Mouse (Mus musculus) embryonic facial prominence, embryonic 13.5 days (tissue): ENCODE measurements around the gene Gm45711. TPM values are rescaled to one million over a fixed set of nuclear protein-coding genes. Genes with fewer than 3 reads are reported as not detected.
"Not testable (repeated sequence)": the region's sequence is repeated elsewhere in the genome, so short reads cannot be mapped to it uniquely, and the experiment has no call there.

Experiments
- ATAC-seq: fragments of 200-750 bp; cut with Nextera tagmentation; 2 replicates; pipeline ENCODE4 v1.8.0; 2017; ENCODE audit warnings: low read depth; ENCODE audit not compliant: insufficient number of reproducible peaks, insufficient read depth, low FRiP score, low TSS enrichment
- H3K27ac ChIP-seq: fragments of 300-500 bp; sonication (generic); 2 replicates; pipeline ENCODE4 v1.5.1; 2015; ENCODE audit warnings: moderate library complexity, mild to moderate bottlenecking, inconsistent platforms
- H3K27me3 ChIP-seq: fragments of 300-500 bp; sonication (generic); 2 replicates; pipeline ENCODE4 v1.6.1; 2015; ENCODE audit warnings: mild to moderate bottlenecking, inconsistent platforms
- H3K36me3 ChIP-seq: fragments of 300-500 bp; sonication (generic); 2 replicates; pipeline ENCODE4 v1.6.1; 2015; ENCODE audit warnings: mild to moderate bottlenecking, inconsistent platforms
- H3K4me1 ChIP-seq: fragments of 300-500 bp; sonication (generic); 2 replicates; pipeline ENCODE4 v1.6.1; 2015; ENCODE audit warnings: inconsistent platforms
- H3K4me2 ChIP-seq: fragments of 300-500 bp; sonication (generic); 2 replicates; pipeline ENCODE4 v1.6.1; 2015; ENCODE audit warnings: moderate library complexity, mild to moderate bottlenecking, inconsistent platforms
- H3K4me3 ChIP-seq: fragments of 300-500 bp; sonication (generic); 2 replicates; pipeline ENCODE4 v1.5.1; 2015; ENCODE audit warnings: mild to moderate bottlenecking, inconsistent platforms
- H3K9ac ChIP-seq: fragments of 300-500 bp; sonication (generic); 2 replicates; pipeline ENCODE4 v1.6.1; 2015; ENCODE audit warnings: mild to moderate bottlenecking, inconsistent platforms
- H3K9me3 ChIP-seq: fragments of 300-500 bp; sonication (generic); 2 replicates; pipeline ENCODE4 v1.6.1; 2016; ENCODE audit warnings: inconsistent platforms
- WGBS: fragments of 180-500 bp; shearing (Covaris S2); methylation state at CpG from one replicate; pipeline ENCODE4 v1.1.7; 2015; ENCODE audit warnings: mixed read lengths; 5-methylcytosine and 5-hydroxymethylcytosine counted together
- polyA plus RNA-seq: library from polyadenylated mRNA; unstranded; fragments of >200 nt; fragmentation: Nextera tagmentation; extraction: Ambion mirVana; gene quantifications from 2 replicates; pipeline ENCODE4 v1.2.1, GENCODE M21; 2015

Gm45711 gene
- polyA plus RNA-seq = not detected in 2 replicates

DNA sequence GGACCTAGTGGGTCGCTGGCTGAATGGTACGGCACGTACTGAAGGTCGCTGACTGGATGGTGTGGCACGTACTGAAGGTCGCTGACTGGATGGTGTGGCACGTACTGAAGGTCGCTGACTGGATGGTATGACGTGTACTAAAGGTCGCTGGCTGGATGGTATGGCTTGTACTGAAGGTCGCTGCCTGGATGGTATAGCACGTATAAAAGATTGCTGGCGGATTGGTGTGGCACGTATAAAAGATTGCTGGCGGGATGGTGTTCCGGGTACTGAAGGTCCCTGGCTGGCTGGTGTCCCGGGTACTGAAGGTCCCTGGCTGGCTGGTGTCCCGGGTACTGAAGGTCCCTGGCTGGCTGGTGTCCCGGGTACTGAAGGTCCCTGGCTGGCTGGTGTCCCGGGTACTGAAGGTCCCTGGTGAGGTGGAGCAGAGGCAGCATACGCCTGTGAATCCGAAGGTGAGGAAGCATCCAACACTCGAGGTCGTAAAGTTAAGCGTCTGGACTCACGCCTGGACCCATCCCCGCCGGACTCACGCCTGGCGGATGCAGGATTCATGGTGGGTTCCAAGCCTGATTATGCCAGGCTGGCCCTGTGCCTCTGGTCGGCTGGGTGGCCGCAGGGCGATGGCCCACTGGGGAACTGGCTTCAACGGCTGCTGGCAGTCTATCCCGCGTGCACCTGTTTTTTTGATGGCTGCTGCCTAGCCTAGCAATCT lies at the start of gene Gm45711, which contains the start of gene Cmtm1:
TSS of gene Gm45711 (minus strand) at position 641 of the 715 bp plus-strand sequence.
TSS of gene Cmtm1 (minus strand) at position 705 of the 715 bp plus-strand sequence.
- ATAC-seq = 0 out of 2 replicates have a peak, but pooled peaks have one; percentile 26
- not testable (repeated sequence) for H3K9me3 ChIP-seq, H3K4me3 ChIP-seq, H3K9ac ChIP-seq, H3K27ac ChIP-seq, H3K4me1 ChIP-seq, H3K4me2 ChIP-seq, H3K36me3 ChIP-seq, H3K27me3 ChIP-seq
- 90% methylated on average over 36 of the region's 36 CpGs for WGBS

DNA sequence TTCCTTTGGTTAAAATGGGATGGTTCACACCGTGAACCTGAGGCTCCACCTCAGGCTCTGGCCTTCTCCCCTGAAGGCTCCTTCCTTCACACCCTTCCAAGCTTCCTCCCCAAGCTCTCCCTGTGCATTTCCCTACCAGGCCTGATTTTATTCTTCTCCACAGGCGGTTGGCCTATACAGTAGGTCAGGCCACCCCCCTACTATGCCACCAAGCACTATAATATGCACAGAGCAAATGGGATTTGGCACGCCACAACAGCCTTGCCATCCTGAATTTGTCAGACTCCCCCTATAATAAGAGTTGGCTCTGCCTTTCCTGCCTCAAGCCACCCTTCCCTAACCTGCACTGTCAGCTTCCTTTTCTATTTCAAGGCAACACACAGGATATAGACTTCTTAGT lies 48.8 kb upstream of the Gm45711 start:
- no peak for ATAC-seq
- Histone ChIP-seq H3K9ac (no peak overlapping the region), H3K27ac (no peak overlapping the region), H3K27me3 (no peaks in the 10 kb centered on the region), H3K4me1 (peaks cover 9% of the 10 kb centered on the region; the same call in 1 of the 2 replicates), H3K9me3 (no peaks in the 10 kb centered on the region), H3K36me3 (peaks cover 30% of the 10 kb centered on the region), H3K4me3 (no peak overlapping the region), H3K4me2 (no peak overlapping the region)
- WGBS = 86% methylated on average over 3 of the region's 3 CpGs

DNA sequence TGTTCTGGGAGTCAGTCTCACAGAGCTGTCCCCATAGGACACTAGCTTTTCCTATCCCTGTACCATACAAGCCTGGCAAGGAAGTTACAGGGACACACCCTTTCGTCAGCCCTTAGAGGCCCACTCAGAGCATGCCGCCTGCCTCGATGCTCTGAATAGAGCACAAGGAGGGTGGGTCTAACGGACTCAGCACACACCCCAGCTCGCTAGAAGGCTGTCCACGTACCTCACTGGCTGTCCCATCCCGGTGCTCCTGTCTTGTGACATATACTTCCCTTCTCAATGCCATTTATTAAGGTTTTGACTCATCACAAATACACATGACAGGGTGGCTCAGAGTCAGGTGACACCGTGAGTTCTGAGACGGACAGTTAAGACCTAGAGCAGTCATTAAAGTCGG lies 44.6 kb upstream of the Gm45711 start:
- Histone ChIP-seq H3K4me2 (no peak overlapping the region), H3K27ac (no peak overlapping the region), H3K4me3 (no peak overlapping the region), H3K36me3 (peaks cover 41% of the 10 kb centered on the region), H3K9ac (no peak overlapping the region), H3K9me3 (no peaks in the 10 kb centered on the region), H3K27me3 (no peaks in the 10 kb centered on the region), H3K4me1 (peaks cover 2% of the 10 kb centered on the region; the same call in 1 of the 2 replicates)
- 92% methylated on average over 10 of the region's 10 CpGs for WGBS
- ATAC-seq = no peak; the same call in 1 of the 2 replicates

DNA sequence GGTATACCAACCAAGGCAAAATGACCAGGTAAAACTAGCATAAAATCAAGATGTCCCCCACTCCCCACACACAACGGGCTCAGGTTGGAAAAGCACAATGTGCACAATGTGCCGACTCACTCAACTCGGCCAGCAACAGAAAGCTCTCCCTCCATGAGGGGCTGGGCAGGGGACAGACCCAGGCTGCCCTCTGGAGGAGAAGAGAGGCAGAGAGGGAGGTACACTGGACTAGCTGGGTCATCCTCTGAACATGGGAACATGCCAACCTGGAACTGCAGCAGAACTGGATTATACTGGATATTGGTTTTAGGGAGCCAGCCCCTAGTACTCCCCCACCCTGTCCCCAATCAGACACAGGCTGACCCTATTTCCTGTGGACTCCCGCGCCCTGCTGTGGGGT lies 43.3 kb upstream of the Gm45711 start:
- H3K4me2 ChIP-seq = no peak overlapping the region
- 55% methylated on average over 5 of the region's 5 CpGs for WGBS
- no peaks in the 10 kb centered on the region for H3K4me1 ChIP-seq
- peaks cover 41% of the 10 kb centered on the region for H3K36me3 ChIP-seq
- no peak overlapping the region for H3K9ac ChIP-seq
- ATAC-seq = no peak
- no peak overlapping the region for H3K27ac ChIP-seq
- H3K4me3 ChIP-seq = no peak overlapping the region
- no peaks in the 10 kb centered on the region for H3K27me3 ChIP-seq
- H3K9me3 ChIP-seq = no peaks in the 10 kb centered on the region

DNA sequence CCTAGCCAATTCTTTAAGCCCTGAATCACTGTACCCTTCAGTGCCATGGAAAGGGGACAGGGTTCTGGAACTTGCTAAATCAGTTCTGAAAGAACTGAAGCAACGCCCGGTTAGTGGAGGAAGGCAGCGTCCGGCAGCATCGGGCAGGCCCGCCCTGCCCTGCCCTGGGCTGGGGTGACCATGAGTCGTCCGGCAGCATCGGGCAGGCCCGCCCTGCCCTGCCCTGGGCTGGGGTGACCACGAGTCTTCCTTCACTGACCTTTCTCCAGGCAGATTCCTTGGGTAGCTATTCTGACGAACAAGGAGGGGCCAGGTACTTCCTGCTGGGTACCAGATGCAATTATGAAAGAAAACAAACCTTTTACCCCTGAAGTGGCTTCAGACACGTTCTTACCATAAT lies 40.2 kb upstream of the Gm45711 start:
- WGBS = 75% methylated on average over 13 of the region's 13 CpGs
- Histone ChIP-seq H3K27me3 (no peaks in the 10 kb centered on the region), H3K4me3 (no peak overlapping the region), H3K4me2 (no peak overlapping the region), H3K9ac (no peak overlapping the region), H3K9me3 (no peaks in the 10 kb centered on the region), H3K36me3 (peaks cover 53% of the 10 kb centered on the region), H3K4me1 (no peaks in the 10 kb centered on the region), H3K27ac (no peak overlapping the region)
- ATAC-seq = no peak

DNA sequence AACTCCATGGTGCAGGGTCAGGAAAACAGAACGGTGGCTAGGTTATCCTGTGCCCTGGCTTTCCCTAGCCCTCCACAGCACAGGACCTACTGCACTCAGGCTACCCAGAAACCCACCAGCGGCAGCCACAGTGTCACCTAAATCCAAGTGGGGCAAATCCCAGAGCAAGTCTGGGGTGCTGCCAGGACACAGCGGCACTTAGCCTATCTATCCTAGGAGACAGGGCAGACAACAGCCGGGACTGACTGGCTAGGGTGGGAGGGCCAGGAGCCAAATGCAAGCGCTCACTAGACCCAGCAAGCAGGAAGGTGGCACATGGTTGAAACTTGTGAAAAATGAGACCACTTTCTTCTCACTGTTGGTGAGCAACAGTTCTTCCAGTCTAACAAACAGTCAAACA lies 39.1 kb upstream of the Gm45711 start:
- Histone ChIP-seq H3K4me3 (no peak overlapping the region), H3K9ac (no peak overlapping the region), H3K4me1 (no peaks in the 10 kb centered on the region), H3K27me3 (no peaks in the 10 kb centered on the region), H3K27ac (no peak overlapping the region), H3K36me3 (peaks cover 51% of the 10 kb centered on the region), H3K4me2 (no peak overlapping the region), H3K9me3 (no peaks in the 10 kb centered on the region)
- ATAC-seq = no peak
- WGBS = 82% methylated on average over 5 of the region's 5 CpGs

DNA sequence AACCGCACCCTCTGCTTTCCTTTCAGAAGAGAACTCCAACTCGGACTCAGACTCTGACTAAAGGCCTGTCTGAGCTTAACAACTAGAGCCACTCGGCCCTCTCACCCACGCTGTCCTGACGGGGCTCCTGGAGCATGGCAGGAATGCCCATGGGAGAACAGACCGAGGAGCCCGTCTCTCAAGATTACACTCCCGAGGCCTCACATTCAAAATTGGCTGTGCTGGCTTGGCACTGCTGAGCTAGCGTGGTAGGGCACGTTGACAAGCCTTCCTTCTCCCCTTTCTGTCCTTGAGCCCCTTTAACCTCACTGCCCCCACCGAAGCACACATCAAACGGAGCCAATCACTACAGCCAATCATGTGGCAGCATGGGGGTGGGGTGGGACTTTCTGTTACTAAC lies 36.8 kb upstream of the Gm45711 start:
- no peak overlapping the region for H3K9ac ChIP-seq

DNA sequence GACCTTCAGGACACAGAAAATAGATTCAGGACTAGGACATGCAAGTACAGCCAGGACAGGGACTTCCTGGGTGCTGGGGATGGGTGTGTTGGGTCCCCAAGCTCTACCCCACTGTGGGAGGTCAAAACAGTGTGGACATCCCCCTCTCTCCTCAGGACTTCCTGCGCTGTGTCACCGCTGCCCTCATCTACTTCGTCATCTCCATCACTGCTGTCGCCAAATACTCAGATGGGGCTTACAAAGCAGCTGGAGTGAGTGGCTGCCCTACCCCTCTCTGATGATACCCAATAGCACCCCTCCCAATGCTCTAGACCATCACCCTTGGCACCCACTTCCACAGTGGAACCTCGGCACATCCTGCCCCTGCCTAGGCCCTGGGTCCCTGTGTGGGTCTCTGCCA lies 34.7 kb upstream of the Gm45711 start:
- H3K36me3 ChIP-seq = peaks cover 40% of the 10 kb centered on the region

More for the DNA sequence above, 36.8 kb upstream of the Gm45711 start:
- H3K4me2 ChIP-seq = no peak overlapping the region
- no peak overlapping the region for H3K27ac ChIP-seq
- H3K4me3 ChIP-seq = no peak overlapping the region
- ATAC-seq = no peak
- no peaks in the 10 kb centered on the region for H3K9me3 ChIP-seq
- H3K4me1 ChIP-seq = peaks cover 13% of the 10 kb centered on the region
- no peaks in the 10 kb centered on the region for H3K27me3 ChIP-seq
- WGBS = 63% methylated on average over 12 of the region's 12 CpGs
- H3K36me3 ChIP-seq = peaks cover 46% of the 10 kb centered on the region

DNA sequence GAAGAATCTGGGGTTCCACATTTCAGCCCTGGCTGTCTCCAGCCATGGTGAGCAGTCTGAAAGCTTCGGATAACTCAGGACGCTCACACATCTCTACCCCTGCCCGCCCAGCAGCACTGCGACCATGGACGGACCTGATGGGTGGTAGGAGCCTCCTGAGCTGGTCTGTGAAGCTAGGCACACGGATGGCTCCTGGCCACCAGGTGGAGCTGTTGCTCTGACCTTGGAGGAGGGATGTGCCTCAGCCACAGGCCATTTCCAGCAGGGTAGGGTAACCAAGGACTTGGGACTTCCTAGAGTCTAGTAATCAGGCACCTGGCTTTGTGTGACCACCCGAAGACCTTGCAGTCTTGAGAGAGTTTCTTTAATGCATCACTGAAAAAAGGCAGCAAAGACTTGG lies 34.1 kb upstream of the Gm45711 start:
- H3K4me3 ChIP-seq = no peak overlapping the region
- H3K36me3 ChIP-seq = peaks cover 40% of the 10 kb centered on the region
- no peak overlapping the region for H3K4me2 ChIP-seq
- H3K27ac ChIP-seq = no peak overlapping the region
- no peak overlapping the region for H3K9ac ChIP-seq
- peaks cover 21% of the 10 kb centered on the region for H3K4me1 ChIP-seq
- no peak for ATAC-seq
- no peaks in the 10 kb centered on the region for H3K9me3 ChIP-seq
- 10% methylated on average over 7 of the region's 7 CpGs for WGBS
- no peaks in the 10 kb centered on the region for H3K27me3 ChIP-seq

More for the DNA sequence above, 34.7 kb upstream of the Gm45711 start:
- H3K4me1 ChIP-seq = peaks cover 18% of the 10 kb centered on the region
- no peak overlapping the region for H3K27ac ChIP-seq
- no peak overlapping the region for H3K4me2 ChIP-seq
- H3K27me3 ChIP-seq = no peaks in the 10 kb centered on the region
- ATAC-seq = no peak
- no peak overlapping the region for H3K9ac ChIP-seq
- 89% methylated on average over 5 of the region's 5 CpGs for WGBS
- H3K4me3 ChIP-seq = no peak overlapping the region
- H3K9me3 ChIP-seq = no peaks in the 10 kb centered on the region

DNA sequence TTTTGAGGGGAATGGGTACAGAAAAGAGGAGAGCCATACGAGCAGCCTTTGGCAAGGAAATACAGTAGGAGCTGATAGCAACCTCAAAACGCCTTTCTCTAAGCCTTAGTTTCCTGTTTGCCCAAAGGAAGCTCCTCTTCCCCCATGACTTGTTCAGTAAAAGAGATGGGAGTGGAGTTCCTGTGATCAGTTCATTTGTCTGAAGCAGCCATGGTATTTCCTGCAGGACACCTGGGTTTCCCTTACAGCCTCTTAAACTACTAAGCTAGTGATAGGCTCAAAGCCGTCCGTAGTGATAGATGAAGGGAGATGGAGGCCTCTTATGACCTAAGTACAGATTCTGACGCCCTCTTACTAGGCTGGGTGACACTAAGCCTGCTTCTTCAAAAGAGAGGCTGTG lies 32.5 kb upstream of the Gm45711 start:
- no peak for ATAC-seq
- 78% methylated on average over 5 of the region's 5 CpGs for WGBS
- Histone ChIP-seq H3K9ac (peak overlapping the region; percentile 7; the same call in 1 of the 2 replicates), H3K4me2 (no peak overlapping the region), H3K27me3 (no peaks in the 10 kb centered on the region), H3K27ac (no peak overlapping the region), H3K9me3 (no peaks in the 10 kb centered on the region), H3K4me3 (no peak overlapping the region), H3K4me1 (peaks cover 21% of the 10 kb centered on the region), H3K36me3 (peaks cover 35% of the 10 kb centered on the region)

DNA sequence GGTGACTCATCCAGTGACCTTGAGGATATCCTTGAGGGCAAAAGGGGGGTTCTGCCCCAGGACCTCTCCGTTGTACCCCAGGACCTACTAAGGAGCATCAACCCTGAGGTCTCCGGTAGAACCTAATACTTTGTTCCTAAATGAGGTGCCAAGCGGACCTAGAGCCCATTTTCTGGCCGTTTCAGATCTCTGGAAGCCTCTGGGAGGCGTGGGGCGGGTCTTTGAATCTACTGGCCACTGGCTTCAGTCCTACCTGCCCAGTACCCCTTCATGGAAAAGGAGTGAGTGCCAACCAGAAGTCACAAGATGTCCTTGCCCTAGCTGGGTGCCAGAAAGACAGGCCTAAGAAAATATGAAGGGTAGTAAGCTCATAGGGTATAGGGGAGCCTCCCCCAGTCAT lies 31.8 kb upstream of the Gm45711 start:
- ATAC-seq = no peak
- 38% methylated on average over 6 of the region's 6 CpGs for WGBS
- peaks cover 21% of the 10 kb centered on the region for H3K4me1 ChIP-seq
- peak overlapping the region; percentile 74 for H3K4me2 ChIP-seq
- no peaks in the 10 kb centered on the region for H3K9me3 ChIP-seq
- no peaks in the 10 kb centered on the region for H3K27me3 ChIP-seq
- H3K4me3 ChIP-seq = peak overlapping the region; percentile 74
- peak overlapping the region; percentile 96 for H3K9ac ChIP-seq
- peaks cover 27% of the 10 kb centered on the region for H3K36me3 ChIP-seq
- peak overlapping the region; percentile 90 for H3K27ac ChIP-seq

DNA sequence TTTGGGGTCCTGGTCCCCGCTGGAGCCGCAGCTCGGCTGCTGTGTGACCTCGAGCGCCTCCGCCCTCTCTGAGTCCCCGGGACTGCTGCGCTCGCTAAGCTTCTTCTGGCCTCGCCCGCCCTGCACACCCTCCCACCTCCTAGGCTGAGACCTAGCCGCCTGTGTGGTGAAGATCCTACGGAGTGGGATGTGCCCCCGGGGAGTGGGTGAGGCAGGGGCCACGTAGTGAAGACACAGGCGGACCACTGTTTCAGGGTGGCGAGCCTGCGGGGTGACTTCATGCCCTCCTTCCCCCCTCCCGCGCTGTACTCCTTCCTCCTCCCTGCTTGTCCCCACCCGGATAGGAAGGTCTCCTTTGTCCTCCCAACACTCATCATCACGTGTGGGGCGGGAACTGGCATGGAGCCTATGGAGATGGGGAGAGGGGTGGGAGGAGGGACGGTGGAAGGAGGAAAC lies 31.3 kb upstream of the Gm45711 start:
- Histone ChIP-seq H3K27ac (peak overlapping the region; percentile 90), H3K9me3 (no peaks in the 10 kb centered on the region), H3K4me2 (peak overlapping the region; percentile 74), H3K4me3 (peak overlapping the region; percentile 74), H3K27me3 (no peaks in the 10 kb centered on the region), H3K9ac (peak overlapping the region; percentile 96), H3K4me1 (peaks cover 21% of the 10 kb centered on the region), H3K36me3 (peaks cover 22% of the 10 kb centered on the region)
- under 1% methylated on average over 24 of the region's 24 CpGs for WGBS
- peak; percentile 56 for ATAC-seq
